Mouse (Mus musculus): ENCODE measurements around the gene Gm10309. TPM values are rescaled to one million over a fixed set of nuclear protein-coding genes. Genes with fewer than 3 reads are reported as not detected.

Gm10309 gene
- polyA plus RNA-seq, 1 experiment from 2014 or later, result 0.16 TPM

GRCm38 (mm10) chr17:86471684-86472083, 33.3 kb downstream of the Gm10309 start:
- no peak for ATAC-seq (ENCODE audit: insufficient number of reproducible peaks, insufficient read depth, low FRiP score, low read depth)
- H3K9ac ChIP-seq (ENCODE audit: low read length), result no peak overlapping the region
- no peaks in the 10 kb centered on the region for H3K36me3 ChIP-seq (ENCODE audit: control insufficient read depth, insufficient read depth, low read length)
- no peaks in the 10 kb centered on the region for H3K27me3 ChIP-seq (ENCODE audit: control insufficient read depth, insufficient read depth, low read length)
- WGBS, result 42% methylated on average over 5 of the region's 5 CpGs
- H3K4me3 ChIP-seq (ENCODE audit: control insufficient read depth in 1 of 2, insufficient read depth in 1 of 2, low read depth in 1 of 2, low read length in 2 of 2), result no peak overlapping the region
- peaks cover 22 to 28% of the 10 kb centered on the region in 2 experiments for H3K4me1 ChIP-seq (ENCODE audit: control insufficient read depth in 2 of 2, insufficient read depth in 2 of 2, low read length in 2 of 2)
- no peak overlapping the region for H3K4me2 ChIP-seq (ENCODE audit: low read length)
- no peaks in the 10 kb centered on the region for H3K9me3 ChIP-seq (ENCODE audit: control insufficient read depth, low read length)
- H3K27ac ChIP-seq (replicated peaks in 1 of 2; ENCODE audit: control insufficient read depth in 1 of 2, insufficient read depth in 1 of 2, low read depth in 2 of 2, low read length in 2 of 2), result no peak overlapping the region

GRCm38 (mm10) chr17:86470160-86470559, 34.9 kb downstream of the Gm10309 start:
- no peak overlapping the region for H3K9ac ChIP-seq (ENCODE audit: low read length)
- ATAC-seq (ENCODE audit: insufficient number of reproducible peaks, insufficient read depth, low FRiP score, low read depth), result no peak
- no peak overlapping the region for H3K27ac ChIP-seq (replicated peaks in 1 of 2; ENCODE audit: control insufficient read depth in 1 of 2, insufficient read depth in 1 of 2, low read depth in 2 of 2, low read length in 2 of 2)
- H3K4me1 ChIP-seq (ENCODE audit: control insufficient read depth in 2 of 2, insufficient read depth in 2 of 2, low read length in 2 of 2), result peaks cover 23 to 30% of the 10 kb centered on the region in 2 experiments
- no peaks in the 10 kb centered on the region for H3K36me3 ChIP-seq (ENCODE audit: control insufficient read depth, insufficient read depth, low read length)
- no peak overlapping the region for H3K4me2 ChIP-seq (ENCODE audit: low read length)
- H3K27me3 ChIP-seq (ENCODE audit: control insufficient read depth, insufficient read depth, low read length), result no peaks in the 10 kb centered on the region
- 86% methylated on average over 5 of the region's 5 CpGs for WGBS
- no peak overlapping the region for H3K4me3 ChIP-seq (ENCODE audit: control insufficient read depth in 1 of 2, insufficient read depth in 1 of 2, low read depth in 1 of 2, low read length in 2 of 2)
- no peaks in the 10 kb centered on the region for H3K9me3 ChIP-seq (ENCODE audit: control insufficient read depth, low read length)

GRCm38 (mm10) chr17:86467967-86468366, 37.1 kb downstream of the Gm10309 start:
- WGBS, result 44% methylated on average over 5 of the region's 5 CpGs

GRCm38 (mm10) chr17:86467291-86467898, 37.6 kb downstream of the Gm10309 start:
- Histone ChIP-seq H3K4me3 (ENCODE audit: control insufficient read depth in 1 of 2, insufficient read depth in 1 of 2, low read depth in 1 of 2, low read length in 2 of 2) (no peak overlapping the region), H3K36me3 (ENCODE audit: control insufficient read depth, insufficient read depth, low read length) (no peaks in the 10 kb centered on the region), H3K4me2 (ENCODE audit: low read length) (peak overlapping the region; percentile 57), H3K9me3 (ENCODE audit: control insufficient read depth, low read length) (no peaks in the 10 kb centered on the region), H3K27ac (replicated peaks in 1 of 2; ENCODE audit: control insufficient read depth in 1 of 2, insufficient read depth in 1 of 2, low read depth in 2 of 2, low read length in 2 of 2) (peak overlapping the region; percentile 86 to 87), H3K27me3 (ENCODE audit: control insufficient read depth, insufficient read depth, low read length) (no peaks in the 10 kb centered on the region), H3K9ac (ENCODE audit: low read length) (peak overlapping the region; percentile 64), H3K4me1 (ENCODE audit: control insufficient read depth in 2 of 2, insufficient read depth in 2 of 2, low read length in 2 of 2) (peaks cover 23 to 30% of the 10 kb centered on the region in 2 experiments)
- ATAC-seq (ENCODE audit: insufficient number of reproducible peaks, insufficient read depth, low FRiP score, low read depth), result peak; percentile 73
- WGBS, result 2% methylated on average over 10 of the region's 10 CpGs

More at GRCm38 (mm10) chr17:86467967-86468366, 37.1 kb downstream of the Gm10309 start:
- no peak for ATAC-seq (ENCODE audit: insufficient number of reproducible peaks, insufficient read depth, low FRiP score, low read depth)
- Histone ChIP-seq H3K27ac (replicated peaks in 1 of 2; ENCODE audit: control insufficient read depth in 1 of 2, insufficient read depth in 1 of 2, low read depth in 2 of 2, low read length in 2 of 2) (peak overlapping the region; percentile 55 to 87), H3K4me1 (ENCODE audit: control insufficient read depth in 2 of 2, insufficient read depth in 2 of 2, low read length in 2 of 2) (peaks cover 23 to 30% of the 10 kb centered on the region in 2 experiments), H3K9ac (ENCODE audit: low read length) (peak overlapping the region; percentile 64), H3K27me3 (ENCODE audit: control insufficient read depth, insufficient read depth, low read length) (no peaks in the 10 kb centered on the region), H3K4me3 (ENCODE audit: control insufficient read depth in 1 of 2, insufficient read depth in 1 of 2, low read depth in 1 of 2, low read length in 2 of 2) (no peak overlapping the region), H3K9me3 (ENCODE audit: control insufficient read depth, low read length) (no peaks in the 10 kb centered on the region), H3K4me2 (ENCODE audit: low read length) (peak overlapping the region; percentile 57), H3K36me3 (ENCODE audit: control insufficient read depth, insufficient read depth, low read length) (no peaks in the 10 kb centered on the region)

- H3K9ac ChIP-seq (ENCODE audit: low read length), result peak overlapping the region; percentile 28; the same call in 1 of the 2 replicates
- H3K9me3 ChIP-seq (ENCODE audit: control insufficient read depth, low read length), result no peaks in the 10 kb centered on the region
- H3K4me3 ChIP-seq (ENCODE audit: control insufficient read depth in 1 of 2, insufficient read depth in 1 of 2, low read depth in 1 of 2, low read length in 2 of 2), result no peak overlapping the region
- peak overlapping the region; percentile 86 to 87 for H3K27ac ChIP-seq (replicated peaks in 1 of 2; ENCODE audit: control insufficient read depth in 1 of 2, insufficient read depth in 1 of 2, low read depth in 2 of 2, low read length in 2 of 2)
- no peaks in the 10 kb centered on the region for H3K27me3 ChIP-seq (ENCODE audit: control insufficient read depth, insufficient read depth, low read length)
- ATAC-seq (ENCODE audit: insufficient number of reproducible peaks, insufficient read depth, low FRiP score, low read depth), result no peak
- H3K4me2 ChIP-seq (ENCODE audit: low read length), result peak overlapping the region; percentile 57
- 13% methylated on average over 7 of the region's 7 CpGs for WGBS
- peaks cover 23 to 30% of the 10 kb centered on the region in 2 experiments for H3K4me1 ChIP-seq (ENCODE audit: control insufficient read depth in 2 of 2, insufficient read depth in 2 of 2, low read length in 2 of 2)
- H3K36me3 ChIP-seq (ENCODE audit: control insufficient read depth, insufficient read depth, low read length), result no peaks in the 10 kb centered on the region
Observed at GRCm38 (mm10) chr17:86466871-86467270, 38.2 kb downstream of the Gm10309 start.

GRCm38 (mm10) chr17:86466412-86466811, 38.6 kb downstream of the Gm10309 start:
- Histone ChIP-seq H3K4me3 (ENCODE audit: control insufficient read depth in 1 of 2, insufficient read depth in 1 of 2, low read depth in 1 of 2, low read length in 2 of 2) (no peak overlapping the region), H3K27me3 (ENCODE audit: control insufficient read depth, insufficient read depth, low read length) (no peaks in the 10 kb centered on the region), H3K4me1 (ENCODE audit: control insufficient read depth in 2 of 2, insufficient read depth in 2 of 2, low read length in 2 of 2) (peaks cover 23 to 30% of the 10 kb centered on the region in 2 experiments), H3K36me3 (ENCODE audit: control insufficient read depth, insufficient read depth, low read length) (no peaks in the 10 kb centered on the region), H3K9me3 (ENCODE audit: control insufficient read depth, low read length) (no peaks in the 10 kb centered on the region), H3K9ac (ENCODE audit: low read length) (no peak overlapping the region), H3K4me2 (ENCODE audit: low read length) (no peak overlapping the region), H3K27ac (replicated peaks in 1 of 2; ENCODE audit: control insufficient read depth in 1 of 2, insufficient read depth in 1 of 2, low read depth in 2 of 2, low read length in 2 of 2) (peak overlapping the region; percentile 86 to 87; a peak in 2 of 4 replicates)
- WGBS, result 89% methylated on average over 7 of the region's 7 CpGs
- ATAC-seq (ENCODE audit: insufficient number of reproducible peaks, insufficient read depth, low FRiP score, low read depth), result no peak

GRCm38 (mm10) chr17:86465865-86466264, 39.2 kb downstream of the Gm10309 start:
- ATAC-seq (ENCODE audit: insufficient number of reproducible peaks, insufficient read depth, low FRiP score, low read depth), result no peak
- H3K27ac ChIP-seq (replicated peaks in 1 of 2; ENCODE audit: control insufficient read depth in 1 of 2, insufficient read depth in 1 of 2, low read depth in 2 of 2, low read length in 2 of 2), result no peak overlapping the region
- WGBS, result 94% methylated on average over 13 of the region's 13 CpGs
- H3K9me3 ChIP-seq (ENCODE audit: control insufficient read depth, low read length), result no peaks in the 10 kb centered on the region
- H3K27me3 ChIP-seq (ENCODE audit: control insufficient read depth, insufficient read depth, low read length), result no peaks in the 10 kb centered on the region
- no peak overlapping the region for H3K4me3 ChIP-seq (ENCODE audit: control insufficient read depth in 1 of 2, insufficient read depth in 1 of 2, low read depth in 1 of 2, low read length in 2 of 2)
- H3K36me3 ChIP-seq (ENCODE audit: control insufficient read depth, insufficient read depth, low read length), result no peaks in the 10 kb centered on the region
- no peak overlapping the region for H3K4me2 ChIP-seq (ENCODE audit: low read length)
- H3K4me1 ChIP-seq (ENCODE audit: control insufficient read depth in 2 of 2, insufficient read depth in 2 of 2, low read length in 2 of 2), result peaks cover 27 to 33% of the 10 kb centered on the region in 2 experiments
- no peak overlapping the region for H3K9ac ChIP-seq (ENCODE audit: low read length)

Data from heart, embryonic 14.5 days (tissue).